Mouse (Mus musculus) hindbrain, embryonic 14.5 days (tissue): ENCODE measurements around the gene Pax7. TPM values are rescaled to one million over a fixed set of nuclear protein-coding genes. Genes with fewer than 3 reads are reported as not detected.
A peak's percentile ranks its signal among the peaks of the same experiment; 100 is the strongest.

Source experiments
- ATAC-seq: fragments of 200-750 bp; cut with Nextera tagmentation; 2 replicates; pipeline ENCODE4 v1.8.0; 2017; ENCODE audit warnings: moderate number of reproducible peaks, mild to moderate bottlenecking, moderate TSS enrichment, moderate library complexity; ENCODE audit not compliant: low FRiP score
- DNase-seq: peaks from one replicate; pipeline ENCODE4 v3.0.0-alpha.2; 2015; ENCODE audit warnings: low spot score
- H3K27ac ChIP-seq: fragments of 300-500 bp; sonication (generic); 2 replicates; pipeline ENCODE4 v1.5.1; 2014; ENCODE audit warnings: mild to moderate bottlenecking, moderate library complexity
- H3K27me3 ChIP-seq: fragments of 300-500 bp; sonication (generic); 2 replicates; pipeline ENCODE4 v1.6.1; 2014; ENCODE audit warnings: mild to moderate bottlenecking, low read length, mixed read lengths; ENCODE audit not compliant: control insufficient read depth, insufficient read depth
- H3K36me3 ChIP-seq: fragments of 300-500 bp; sonication (generic); replicated peaks from 2 replicates; pipeline ENCODE4 v1.6.1; 2014; ENCODE audit not compliant: control insufficient read depth, insufficient read depth
- H3K4me1 ChIP-seq: fragments of 300-500 bp; sonication (generic); replicated peaks from 2 replicates; pipeline ENCODE4 v1.6.1; 2014; ENCODE audit warnings: antibody characterized with exemption, low read length, mixed read lengths; ENCODE audit not compliant: control insufficient read depth, insufficient read depth
- H3K4me2 ChIP-seq: fragments of 300-500 bp; sonication (generic); replicated peaks from 2 replicates; pipeline ENCODE4 v1.6.1; 2014; ENCODE audit warnings: mild to moderate bottlenecking, moderate library complexity
- H3K4me3 ChIP-seq: fragments of 300-500 bp; sonication (generic); replicated peaks from 2 replicates; pipeline ENCODE4 v1.5.1; 2014; ENCODE audit warnings: mild to moderate bottlenecking, low read length
- H3K9ac ChIP-seq: fragments of 300-500 bp; sonication (generic); 2 replicates; pipeline ENCODE4 v1.6.1; 2014
- H3K9me3 ChIP-seq: fragments of 300-500 bp; sonication (generic); 2 replicates; pipeline ENCODE4 v1.6.1; 2016; ENCODE audit warnings: low read length; ENCODE audit not compliant: control insufficient read depth
- WGBS: fragments of 180-500 bp; shearing (Covaris S2); extraction: QIAGEN DNeasy Blood & Tissue Kit; methylation state at CpG from one replicate; pipeline ENCODE4 v1.1.7; 2014; 5-methylcytosine and 5-hydroxymethylcytosine counted together
- polyA plus RNA-seq: library from polyadenylated mRNA; unstranded; fragments of >200 nt; fragmentation: Nextera tagmentation; extraction: Ambion mirVana; gene quantifications from 2 replicates; pipeline ENCODE4 v1.2.1, GENCODE M21; 2014

Pax7 gene
- polyA plus RNA-seq, 1 experiment from 2014 or later = 0.24 TPM

- Histone ChIP-seq H3K4me2 (peak overlapping the region; percentile 51), H3K9me3 (no peaks in the 10 kb centered on the region), H3K27ac (peak overlapping the region; percentile 33; the same call in 1 of the 2 replicates), H3K36me3 (no peaks in the 10 kb centered on the region), H3K4me1 (peaks cover 9% of the 10 kb centered on the region; the same call in 1 of the 2 replicates), H3K9ac (peak overlapping the region; percentile 44; the same call in 1 of the 2 replicates), H3K4me3 (peak overlapping the region; percentile 28), H3K27me3 (peaks cover 94% of the 10 kb centered on the region)
- WGBS = 2% methylated on average over 22 of the region's 22 CpGs
- DNase-seq (no peak), ATAC-seq (no peak)
These were observed 12.3 kb downstream of the Pax7 start for GRCm38 (mm10) chr4:139821071-139821470.

- Histone ChIP-seq H3K9ac (no peak overlapping the region), H3K27ac (no peak overlapping the region), H3K27me3 (peaks cover 92% of the 10 kb centered on the region), H3K9me3 (no peaks in the 10 kb centered on the region), H3K4me2 (no peak overlapping the region), H3K4me3 (no peak overlapping the region), H3K4me1 (peaks cover 9% of the 10 kb centered on the region; the same call in 1 of the 2 replicates), H3K36me3 (no peaks in the 10 kb centered on the region)
- no peak for DNase-seq
- 7% methylated on average over 9 of the region's 9 CpGs for WGBS
- no peak for ATAC-seq
These were observed 13.8 kb downstream of the Pax7 start for GRCm38 (mm10) chr4:139819411-139820030.

- Histone ChIP-seq H3K9me3 (no peaks in the 10 kb centered on the region), H3K4me2 (no peak overlapping the region), H3K36me3 (no peaks in the 10 kb centered on the region), H3K27me3 (peaks cover 94% of the 10 kb centered on the region), H3K27ac (no peak overlapping the region), H3K4me1 (peaks cover 9% of the 10 kb centered on the region; the same call in 1 of the 2 replicates), H3K9ac (no peak overlapping the region), H3K4me3 (no peak overlapping the region)
- WGBS = 2% methylated on average over 7 of the region's 7 CpGs
- no peak for DNase-seq
- no peak for ATAC-seq
These were observed 15.2 kb downstream of the Pax7 start for GRCm38 (mm10) chr4:139818163-139818562.

- Histone ChIP-seq H3K4me1 (peaks cover 15% of the 10 kb centered on the region; the same call in 1 of the 2 replicates), H3K4me3 (no peak overlapping the region), H3K4me2 (no peak overlapping the region), H3K9me3 (no peaks in the 10 kb centered on the region), H3K27ac (no peak overlapping the region), H3K9ac (no peak overlapping the region), H3K36me3 (no peaks in the 10 kb centered on the region), H3K27me3 (peaks cover 78% of the 10 kb centered on the region)
- ATAC-seq = no peak
- whole genome bisulfite sequencing = 32% methylated on average over 9 of the region's 9 CpGs
- no peak for DNase-seq
These were observed 19.9 kb downstream of the Pax7 start for GRCm38 (mm10) chr4:139813371-139813960.

- no peak overlapping the region for H3K4me3 ChIP-seq
- no peak overlapping the region for H3K4me2 ChIP-seq
- ATAC-seq (no peak), DNase-seq (no peak)
- H3K27ac ChIP-seq = no peak overlapping the region
- peaks cover 72% of the 10 kb centered on the region for H3K27me3 ChIP-seq
- peaks cover 20% of the 10 kb centered on the region for H3K4me1 ChIP-seq
- H3K9ac ChIP-seq = no peak overlapping the region
- no peaks in the 10 kb centered on the region for H3K9me3 ChIP-seq
- 24% methylated on average over 4 of the region's 4 CpGs for WGBS
- no peaks in the 10 kb centered on the region for H3K36me3 ChIP-seq
These were observed 21.4 kb downstream of the Pax7 start for GRCm38 (mm10) chr4:139811901-139812300.

- Histone ChIP-seq H3K27me3 (peaks cover 72% of the 10 kb centered on the region), H3K4me3 (no peak overlapping the region), H3K27ac (no peak overlapping the region), H3K9me3 (no peaks in the 10 kb centered on the region), H3K36me3 (no peaks in the 10 kb centered on the region), H3K4me2 (no peak overlapping the region), H3K4me1 (peaks cover 22% of the 10 kb centered on the region), H3K9ac (no peak overlapping the region)
- 9% methylated on average over 5 of the region's 5 CpGs for WGBS
- DNase-seq = no peak
- ATAC-seq = no peak
These were observed 21.9 kb downstream of the Pax7 start for GRCm38 (mm10) chr4:139811475-139811874.

GRCm38 (mm10) chr4:139810762-139811438 lies 22.4 kb downstream of the Pax7 start:
- Histone ChIP-seq H3K4me3 (no peak overlapping the region), H3K27me3 (peaks cover 73% of the 10 kb centered on the region), H3K4me1 (peaks cover 22% of the 10 kb centered on the region), H3K36me3 (no peaks in the 10 kb centered on the region), H3K4me2 (0 out of 2 replicates have a peak overlapping the region, but pooled peaks have one; percentile 17), H3K9ac (no peak overlapping the region), H3K9me3 (no peaks in the 10 kb centered on the region), H3K27ac (no peak overlapping the region)
- 2% methylated on average over 21 of the region's 22 CpGs for WGBS
- peak; percentile 53; the same call in 1 of the 2 replicates for ATAC-seq
- DNase-seq = no peak

- H3K4me1 ChIP-seq = peaks cover 25% of the 10 kb centered on the region
- no peaks in the 10 kb centered on the region for H3K9me3 ChIP-seq
- no peak for DNase-seq
- H3K9ac ChIP-seq = no peak overlapping the region
- peak; percentile 55; the same call in 1 of the 2 replicates for ATAC-seq
- 11% methylated on average over 7 of the region's 7 CpGs for WGBS
- no peak overlapping the region for H3K4me2 ChIP-seq
- H3K36me3 ChIP-seq = no peaks in the 10 kb centered on the region
- no peak overlapping the region for H3K27ac ChIP-seq
- H3K27me3 ChIP-seq = peaks cover 73% of the 10 kb centered on the region
- no peak overlapping the region for H3K4me3 ChIP-seq
These were observed 23.9 kb downstream of the Pax7 start for GRCm38 (mm10) chr4:139809381-139809820.

GRCm38 (mm10) chr4:139807820-139808219 lies 25.5 kb downstream of the Pax7 start:
- Histone ChIP-seq H3K36me3 (no peaks in the 10 kb centered on the region), H3K4me1 (peaks cover 25% of the 10 kb centered on the region), H3K9me3 (no peaks in the 10 kb centered on the region), H3K27me3 (peaks cover 58% of the 10 kb centered on the region), H3K27ac (no peak overlapping the region), H3K4me3 (no peak overlapping the region), H3K4me2 (no peak overlapping the region), H3K9ac (peak overlapping the region; percentile 24; the same call in 1 of the 2 replicates)
- WGBS = 9% methylated on average over 10 of the region's 10 CpGs
- no peak for DNase-seq
- no peak for ATAC-seq
